Mouse (Mus musculus): ENCODE measurements around the gene Raver2. TPM values are rescaled to one million over a fixed set of nuclear protein-coding genes. Genes with fewer than 3 reads are reported as not detected.
A peak's percentile ranks its signal among the peaks of the same experiment; 100 is the strongest.
"Not testable (repeated sequence)": the region's sequence is repeated elsewhere in the genome, so short reads cannot be mapped to it uniquely, and the experiment has no call there.

The Raver2 gene
- total RNA-seq, 1 experiment from 2014 or later, result 0.86 TPM

DNA sequence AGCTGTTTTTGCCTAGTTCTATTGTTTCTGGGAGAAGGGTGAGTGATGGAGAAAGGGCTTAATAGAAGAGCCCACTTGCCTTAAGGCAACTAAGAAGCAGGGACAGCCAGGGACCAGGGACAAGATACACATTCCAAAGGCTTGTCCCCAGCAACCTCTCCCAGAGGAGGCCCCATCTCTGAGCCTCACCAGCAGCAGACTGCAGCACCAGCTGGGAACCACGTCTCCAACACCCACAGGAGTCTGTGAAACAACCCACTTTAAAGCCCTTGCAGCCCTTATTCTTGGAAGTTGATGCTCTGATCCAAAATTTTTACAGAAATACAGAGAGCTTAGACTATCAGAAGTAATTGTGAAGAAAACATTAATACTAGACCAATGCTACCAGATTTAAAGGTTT is 18.9 kb downstream of the Raver2 start:
- no peak for ATAC-seq (replicated peaks; ENCODE audit: insufficient number of reproducible peaks, low FRiP score, low TSS enrichment, poor library complexity, severe bottlenecking)

DNA sequence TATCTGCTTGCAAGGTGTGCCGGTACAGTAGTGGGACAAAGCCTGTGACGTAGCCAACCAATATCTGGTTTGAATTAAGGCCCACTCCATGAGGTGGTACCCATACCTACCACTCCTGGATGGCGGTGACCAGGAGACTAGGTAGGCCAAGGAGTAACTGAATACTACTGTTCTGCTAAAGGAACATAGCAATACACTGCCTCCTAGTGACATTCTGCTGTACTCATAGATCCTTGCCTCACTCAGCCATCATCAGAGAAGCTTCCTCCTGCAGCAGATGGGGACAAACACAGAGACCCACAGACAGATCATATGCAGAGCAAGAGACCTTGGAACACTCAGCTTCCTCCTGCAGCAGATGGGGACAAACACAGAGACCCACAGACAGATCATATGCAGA is 21.8 kb downstream of the Raver2 start:
- ATAC-seq (replicated peaks; ENCODE audit: insufficient number of reproducible peaks, low FRiP score, low TSS enrichment, poor library complexity, severe bottlenecking), result not testable (repeated sequence)

DNA sequence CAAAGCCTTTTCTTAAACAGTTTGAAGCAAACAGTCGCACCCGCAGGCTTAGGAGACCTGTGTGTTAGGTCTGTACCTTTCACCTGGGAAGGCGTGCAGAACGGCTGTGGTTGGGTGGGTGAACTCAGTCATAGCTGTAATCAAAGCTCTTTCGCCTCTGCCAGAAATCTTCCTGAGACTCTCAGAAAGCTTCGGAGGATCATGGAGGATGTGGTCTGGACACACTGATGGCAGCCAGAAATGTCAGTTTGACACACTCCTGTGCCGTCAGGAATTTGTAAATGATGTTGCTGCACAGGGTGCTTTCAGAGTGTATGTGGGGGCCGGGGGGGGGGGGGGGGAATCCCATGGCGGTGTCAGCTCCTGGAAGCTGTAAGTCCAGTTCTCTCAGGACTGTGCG is 24.5 kb downstream of the Raver2 start:
- no peak for ATAC-seq (replicated peaks; ENCODE audit: insufficient number of reproducible peaks, low FRiP score, low TSS enrichment, poor library complexity, severe bottlenecking)

DNA sequence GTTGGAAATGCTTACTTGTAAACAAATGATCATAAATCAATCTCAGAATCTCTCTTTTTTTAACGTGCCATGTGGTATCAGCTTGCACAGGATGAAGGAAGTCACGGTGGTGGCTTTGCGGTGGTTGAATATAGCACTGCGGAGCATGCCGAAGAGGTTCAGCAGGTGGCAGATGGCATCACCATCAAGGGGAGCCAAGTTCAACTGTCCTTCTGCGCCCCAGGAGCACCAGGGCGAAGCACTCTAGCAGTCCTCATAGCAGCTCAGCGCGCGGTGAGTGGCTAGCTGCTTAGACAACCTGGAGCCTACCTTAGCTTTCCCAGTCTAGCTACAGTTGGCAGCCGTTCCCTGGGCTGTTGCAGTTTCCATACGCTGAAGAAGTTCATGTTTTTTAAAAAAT is 38.3 kb downstream of the Raver2 start:
- ATAC-seq (replicated peaks; ENCODE audit: insufficient number of reproducible peaks, low FRiP score, low TSS enrichment, poor library complexity, severe bottlenecking), result no peak

DNA sequence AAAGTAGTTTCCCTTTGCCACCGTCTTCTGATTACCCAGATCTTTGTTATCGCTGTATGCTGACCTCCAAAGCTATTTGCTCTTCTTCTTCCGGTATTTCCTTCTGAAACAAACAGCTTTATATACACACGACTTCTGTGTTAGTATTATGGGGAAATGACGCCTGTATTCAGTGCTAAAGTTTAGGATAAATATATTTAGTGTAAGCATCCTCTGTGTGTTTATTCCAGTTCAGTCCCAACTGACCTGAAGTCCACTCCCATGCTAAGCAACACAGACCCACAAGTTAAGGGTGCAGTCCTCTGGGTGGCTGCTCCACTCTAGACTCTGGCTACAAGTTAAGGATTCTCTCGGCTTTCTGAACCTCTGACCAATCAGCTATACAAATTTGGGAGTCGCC is 52.2 kb downstream of the Raver2 start:
- no peak for ATAC-seq (replicated peaks; ENCODE audit: insufficient number of reproducible peaks, low FRiP score, low TSS enrichment, poor library complexity, severe bottlenecking)

DNA sequence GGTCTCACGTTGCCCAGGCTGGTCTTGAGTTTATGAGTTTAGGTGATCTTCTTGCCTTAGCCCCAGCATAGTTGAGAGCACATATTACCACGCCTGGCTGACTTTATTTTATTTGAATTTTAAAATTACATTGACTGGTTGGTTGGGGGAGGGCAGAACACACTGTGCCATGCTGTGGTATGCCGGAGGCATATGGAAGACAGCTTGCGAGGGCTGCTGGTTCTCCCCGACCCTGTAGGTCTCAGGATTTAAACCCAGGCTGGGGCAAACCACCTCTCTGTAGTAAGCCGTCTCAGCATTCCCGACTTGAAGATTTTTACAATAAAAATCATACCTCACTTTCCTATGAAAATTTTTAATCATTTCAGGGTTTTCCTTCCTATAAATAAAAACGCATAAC is 66.2 kb downstream of the Raver2 start:
- ATAC-seq (replicated peaks; ENCODE audit: insufficient number of reproducible peaks, low FRiP score, low TSS enrichment, poor library complexity, severe bottlenecking), result no peak

DNA sequence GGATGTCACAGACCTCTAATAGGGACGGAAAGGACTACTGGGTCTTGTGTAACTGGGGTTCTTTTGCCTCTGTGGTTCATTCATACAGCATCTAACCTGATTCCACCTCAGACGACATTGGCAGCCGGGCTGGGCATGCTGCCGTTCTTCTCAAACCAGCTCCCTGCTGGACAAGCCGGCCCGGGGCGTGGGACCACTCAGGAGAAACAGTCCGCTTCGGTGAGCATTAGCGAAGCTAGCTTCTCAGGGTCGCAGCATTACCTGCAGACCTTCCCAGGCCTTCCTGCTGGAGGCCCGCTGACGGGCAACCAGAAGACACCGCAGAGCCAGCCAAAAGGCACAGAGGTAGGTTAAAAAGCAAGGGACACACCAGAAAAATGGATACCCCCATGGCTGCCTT is 67.1 kb downstream of the Raver2 start:
- no peak for ATAC-seq (replicated peaks; ENCODE audit: insufficient number of reproducible peaks, low FRiP score, low TSS enrichment, poor library complexity, severe bottlenecking)

DNA sequence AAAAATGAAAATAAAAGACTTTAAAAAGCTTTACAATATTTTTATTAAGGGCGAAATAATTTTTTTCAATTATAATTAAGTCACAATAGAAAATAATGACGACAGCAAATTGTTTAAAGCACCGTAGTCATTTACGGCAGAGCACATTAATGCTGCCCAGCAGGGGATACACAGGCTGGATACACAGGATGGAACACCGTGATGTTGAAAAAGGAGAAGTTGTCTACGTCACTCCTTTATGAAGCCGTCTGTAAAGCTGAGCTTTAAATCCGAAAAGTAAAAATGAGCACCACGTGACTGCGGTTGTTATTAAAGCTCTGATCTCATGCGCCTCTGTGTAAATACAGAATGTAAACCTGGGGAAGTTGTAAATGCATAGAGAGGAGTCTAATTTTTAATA is 69.2 kb downstream of the Raver2 start:
- ATAC-seq (replicated peaks; ENCODE audit: insufficient number of reproducible peaks, low FRiP score, low TSS enrichment, poor library complexity, severe bottlenecking), result no peak

DNA sequence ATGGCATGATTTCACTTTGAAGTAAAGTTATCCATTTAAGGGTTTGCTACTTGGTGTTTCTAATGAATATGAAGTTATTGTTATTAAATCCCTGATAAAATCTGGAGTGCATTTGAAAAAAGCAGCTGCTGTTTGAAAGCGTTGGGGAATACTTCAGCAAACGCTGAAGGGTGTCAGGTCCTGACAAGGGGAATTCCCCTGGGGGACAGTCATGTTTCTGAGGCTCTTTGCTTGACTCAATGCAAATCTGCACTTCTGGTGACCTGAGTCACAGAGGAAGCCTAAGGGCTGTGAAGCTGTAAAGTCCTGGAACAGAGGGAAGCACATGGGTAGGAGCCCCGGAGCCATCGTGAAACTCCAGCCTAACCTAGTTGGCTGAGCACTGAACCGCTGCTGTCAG is 73.0 kb downstream of the Raver2 start:
- no peak for ATAC-seq (replicated peaks; ENCODE audit: insufficient number of reproducible peaks, low FRiP score, low TSS enrichment, poor library complexity, severe bottlenecking)

DNA sequence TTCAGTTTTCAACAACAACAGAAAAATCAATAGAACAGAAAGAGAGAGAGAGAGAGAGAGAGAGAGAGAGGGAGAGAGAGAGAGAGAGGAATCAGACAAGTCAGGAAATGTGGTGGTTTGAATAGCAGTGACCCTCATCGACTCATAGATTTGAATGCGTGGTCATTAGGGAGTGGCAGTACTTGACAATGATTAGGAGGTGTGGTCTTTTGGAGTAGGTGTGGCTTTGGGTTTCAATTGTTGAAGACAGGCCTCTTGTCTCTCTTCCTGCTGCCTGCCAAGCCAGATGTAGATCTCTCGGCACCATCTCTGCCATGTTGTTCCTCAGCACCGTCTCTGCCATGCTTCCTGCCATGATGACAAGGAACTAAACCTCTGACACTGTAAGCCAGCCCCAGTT is 75.1 kb downstream of the Raver2 start:
- ATAC-seq (replicated peaks; ENCODE audit: insufficient number of reproducible peaks, low FRiP score, low TSS enrichment, poor library complexity, severe bottlenecking), result no peak

DNA sequence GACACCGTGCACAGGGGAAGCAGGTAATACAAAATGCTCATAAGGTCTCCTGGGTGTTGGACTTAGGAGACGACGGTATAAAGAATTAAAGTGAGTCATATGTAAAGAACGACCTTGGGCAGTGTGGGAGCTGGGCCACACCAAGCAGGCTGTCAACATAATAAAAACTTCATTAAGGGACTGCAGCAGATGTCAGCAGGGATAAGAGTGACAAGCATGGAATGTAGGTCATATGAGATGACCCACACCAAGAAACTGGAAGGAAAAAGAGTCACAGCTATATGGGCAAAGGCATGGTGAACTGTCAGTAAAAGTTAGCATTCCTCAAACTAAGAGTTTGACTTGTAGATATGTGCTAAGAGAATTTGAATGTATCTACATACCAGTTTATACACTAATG is 75.6 kb downstream of the Raver2 start:
- no peak for ATAC-seq (replicated peaks; ENCODE audit: insufficient number of reproducible peaks, low FRiP score, low TSS enrichment, poor library complexity, severe bottlenecking)

DNA sequence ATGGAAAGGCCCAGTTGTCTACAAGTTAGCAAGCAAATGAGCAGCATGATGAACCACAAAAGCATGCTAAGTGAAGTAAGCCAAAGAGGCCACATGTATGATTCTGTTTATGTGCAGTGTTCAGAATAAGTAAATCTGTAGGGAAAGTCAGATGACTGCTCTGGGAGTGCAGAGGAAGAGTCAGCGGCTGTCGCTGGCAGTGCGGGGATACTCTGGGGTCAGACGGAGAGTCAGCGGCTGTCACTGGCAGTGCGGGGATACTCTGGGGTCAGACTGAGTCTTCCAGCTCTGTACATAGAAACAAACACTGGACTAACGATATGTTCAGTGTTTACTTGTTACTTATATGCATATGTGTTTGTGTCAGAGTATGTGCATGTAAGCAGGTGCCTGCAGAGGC is 76.0 kb downstream of the Raver2 start:
- ATAC-seq (replicated peaks; ENCODE audit: insufficient number of reproducible peaks, low FRiP score, low TSS enrichment, poor library complexity, severe bottlenecking), result no peak

DNA sequence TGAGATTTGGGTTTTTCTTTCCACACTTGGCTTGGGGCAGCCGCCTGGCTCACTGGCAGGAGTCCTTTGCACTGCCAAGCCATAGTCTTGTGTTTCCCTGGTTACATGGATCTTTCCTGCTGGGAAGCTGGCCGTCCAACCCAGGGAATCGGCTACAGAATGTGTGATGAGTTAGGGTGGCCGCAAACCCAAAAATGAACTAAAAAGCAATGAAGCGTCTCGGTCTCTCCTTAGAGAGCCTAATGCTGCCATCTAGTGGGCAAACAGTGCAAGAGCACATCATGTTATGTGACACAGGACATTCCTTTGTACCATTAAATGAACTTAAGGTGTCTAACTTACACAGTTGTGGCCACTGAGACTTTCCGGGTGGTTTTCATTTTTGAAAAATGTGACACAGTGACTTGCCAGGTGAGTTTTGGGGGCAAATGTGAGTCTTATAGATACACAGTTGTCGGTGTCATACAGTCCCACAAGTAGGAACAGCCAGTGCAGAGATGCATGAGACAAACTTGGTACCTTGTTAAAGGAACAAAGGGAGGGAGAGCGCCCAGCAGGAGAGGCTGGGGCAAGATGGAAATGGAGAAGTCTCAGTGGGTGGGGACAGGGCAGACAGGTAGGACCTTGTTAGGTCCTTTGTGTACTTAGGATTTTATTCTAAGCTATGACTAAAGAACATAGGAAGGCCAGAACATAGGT is 77.4 kb downstream of the Raver2 start:
- peak; percentile 44 for ATAC-seq (replicated peaks; ENCODE audit: insufficient number of reproducible peaks, low FRiP score, low TSS enrichment, poor library complexity, severe bottlenecking)

DNA sequence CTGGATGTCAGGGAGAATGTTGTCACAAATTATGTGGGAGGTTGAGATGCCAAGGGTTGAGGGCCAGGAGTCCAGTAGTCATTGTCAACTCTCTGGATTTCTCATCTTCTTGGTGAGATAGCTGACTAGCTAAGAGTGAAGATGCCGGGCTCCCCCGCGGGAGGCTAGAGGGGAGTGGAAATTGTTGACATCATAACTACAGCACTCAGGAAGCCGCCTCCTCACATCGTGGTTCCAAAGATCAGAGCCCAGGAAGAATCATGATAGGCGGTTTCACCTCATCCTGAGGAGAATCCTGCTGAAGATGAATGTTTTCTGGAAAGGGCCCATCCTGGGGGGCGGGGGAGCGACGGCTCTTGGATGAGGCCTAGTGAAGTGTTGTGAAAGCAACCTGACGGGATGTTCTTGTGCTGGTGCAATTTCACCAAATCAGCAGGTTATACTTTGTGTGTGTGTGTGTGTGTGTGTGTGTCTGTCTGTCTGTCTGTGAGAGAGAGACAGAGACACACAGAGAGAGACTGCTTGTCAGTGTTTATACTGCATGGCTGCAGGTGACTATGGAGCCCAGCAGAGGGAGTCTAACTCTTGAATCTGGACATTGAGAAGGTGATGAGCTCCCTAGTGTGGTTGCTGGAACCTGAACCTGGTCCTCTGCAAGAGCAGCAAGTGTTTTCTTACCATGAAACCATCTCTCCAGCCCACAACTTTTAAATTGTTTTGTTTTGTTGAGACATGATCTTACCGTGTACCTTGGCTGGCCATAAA is 78.3 kb downstream of the Raver2 start:
- no peak for ATAC-seq (replicated peaks; ENCODE audit: insufficient number of reproducible peaks, low FRiP score, low TSS enrichment, poor library complexity, severe bottlenecking)

DNA sequence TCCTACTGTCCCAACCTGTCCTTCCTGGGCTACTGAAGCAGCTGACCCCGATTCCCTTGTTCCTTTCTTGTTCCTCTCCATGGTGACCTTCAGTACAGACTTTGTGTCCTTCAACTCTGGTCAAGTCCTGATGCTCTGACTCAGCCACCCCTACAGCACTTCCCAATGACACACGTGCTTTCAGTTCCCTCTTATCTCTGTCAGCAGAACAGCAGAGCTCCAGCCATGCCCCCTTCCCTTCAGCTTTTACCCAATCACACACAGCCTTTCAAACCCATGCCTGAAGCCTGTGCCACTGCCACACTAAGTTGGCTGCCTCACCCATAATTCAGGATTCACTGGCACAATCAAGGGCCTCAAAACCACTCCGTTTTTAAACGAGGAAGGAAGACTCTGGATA is 86.8 kb downstream of the Raver2 start:
- ATAC-seq (replicated peaks; ENCODE audit: insufficient number of reproducible peaks, low FRiP score, low TSS enrichment, poor library complexity, severe bottlenecking), result peak; percentile 65; the same call in 1 of the 2 replicates

DNA sequence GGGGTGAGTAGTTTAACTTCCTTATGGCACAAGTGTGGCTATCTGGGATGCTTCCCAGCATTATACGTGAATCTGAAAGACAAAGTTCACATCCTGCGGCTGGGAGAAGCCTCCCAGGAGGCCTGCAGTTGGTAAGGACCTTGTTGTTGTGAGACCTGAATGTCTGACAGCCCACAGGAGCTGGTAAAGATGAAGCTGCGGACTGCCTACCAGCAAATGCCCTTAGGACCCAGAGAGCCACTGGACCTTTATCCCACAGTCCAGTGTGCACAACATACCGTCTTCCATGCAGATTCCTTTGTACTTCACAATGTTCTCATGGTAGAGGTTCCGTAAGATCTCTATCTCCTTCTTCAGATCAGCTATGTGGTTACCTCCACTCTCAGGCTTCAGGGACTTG is 88.7 kb downstream of the Raver2 start:
- ATAC-seq (replicated peaks; ENCODE audit: insufficient number of reproducible peaks, low FRiP score, low TSS enrichment, poor library complexity, severe bottlenecking), result no peak

DNA sequence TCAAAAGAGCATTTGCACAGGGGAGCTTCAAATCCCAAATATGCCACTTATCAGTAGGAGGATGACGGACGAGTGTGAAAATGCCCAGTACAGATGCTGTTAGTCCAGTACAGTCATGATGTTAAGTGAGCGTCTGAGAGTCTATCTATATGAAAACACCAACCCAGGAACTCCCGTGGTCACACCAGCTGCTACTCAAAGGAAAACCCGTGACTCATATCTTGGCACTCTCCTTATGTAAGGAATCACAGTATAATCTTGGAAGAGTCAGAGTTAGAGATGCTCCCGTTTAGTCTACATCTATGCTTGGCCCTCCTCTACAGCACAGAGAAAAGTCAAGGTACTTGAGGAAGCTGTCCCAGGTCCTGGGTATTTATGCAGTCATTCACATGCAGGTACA is 89.5 kb downstream of the Raver2 start:
- no peak for ATAC-seq (replicated peaks; ENCODE audit: insufficient number of reproducible peaks, low FRiP score, low TSS enrichment, poor library complexity, severe bottlenecking)

DNA sequence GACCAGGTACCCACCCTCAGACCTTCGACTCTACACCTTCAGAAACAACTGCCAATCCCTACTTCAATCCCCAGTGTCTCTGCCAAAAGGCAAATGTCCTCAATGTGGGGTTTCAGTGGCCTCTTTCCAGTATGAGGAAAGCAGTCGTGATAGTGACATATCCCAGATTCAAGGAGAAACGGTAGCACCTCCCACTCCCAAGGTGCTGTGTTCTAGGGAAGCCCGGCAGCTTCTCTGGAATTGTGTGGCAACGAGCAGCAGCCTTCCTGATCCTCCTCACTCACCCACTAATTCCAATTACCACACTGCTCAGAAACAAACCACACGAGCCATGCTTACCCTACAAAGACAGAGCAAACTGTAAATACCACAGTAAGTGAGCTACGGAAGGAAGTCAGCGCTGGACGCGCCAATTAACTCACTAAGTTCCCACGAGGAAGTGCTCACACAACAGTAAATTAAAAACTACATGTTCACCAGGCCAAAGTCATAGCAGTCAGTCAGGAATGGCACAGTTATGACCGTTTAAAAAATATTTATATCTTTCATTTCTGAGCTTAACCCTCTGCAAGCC is 90.5 kb downstream of the Raver2 start:
- ATAC-seq (replicated peaks; ENCODE audit: insufficient number of reproducible peaks, low FRiP score, low TSS enrichment, poor library complexity, severe bottlenecking), result no peak

DNA sequence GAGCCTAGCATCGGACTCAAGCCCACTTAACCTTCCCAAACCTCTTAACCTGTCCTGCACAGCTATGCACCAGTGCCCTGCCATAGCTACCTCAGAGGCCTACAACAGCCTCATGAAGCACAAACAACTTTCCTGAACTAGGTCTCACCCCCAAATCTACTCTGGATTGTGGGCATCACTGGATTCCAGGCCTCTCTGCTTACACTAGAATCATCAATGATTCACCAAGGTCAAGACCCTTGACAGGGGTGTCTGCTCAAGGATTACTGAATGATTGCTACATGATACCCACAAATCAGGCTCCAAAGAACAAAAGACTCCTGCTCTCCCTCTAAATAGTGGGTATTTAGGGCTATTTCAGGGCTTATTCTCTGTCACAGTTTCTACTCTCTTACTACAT is 92.0 kb downstream of the Raver2 start:
- ATAC-seq (replicated peaks; ENCODE audit: insufficient number of reproducible peaks, low FRiP score, low TSS enrichment, poor library complexity, severe bottlenecking), result no peak

DNA sequence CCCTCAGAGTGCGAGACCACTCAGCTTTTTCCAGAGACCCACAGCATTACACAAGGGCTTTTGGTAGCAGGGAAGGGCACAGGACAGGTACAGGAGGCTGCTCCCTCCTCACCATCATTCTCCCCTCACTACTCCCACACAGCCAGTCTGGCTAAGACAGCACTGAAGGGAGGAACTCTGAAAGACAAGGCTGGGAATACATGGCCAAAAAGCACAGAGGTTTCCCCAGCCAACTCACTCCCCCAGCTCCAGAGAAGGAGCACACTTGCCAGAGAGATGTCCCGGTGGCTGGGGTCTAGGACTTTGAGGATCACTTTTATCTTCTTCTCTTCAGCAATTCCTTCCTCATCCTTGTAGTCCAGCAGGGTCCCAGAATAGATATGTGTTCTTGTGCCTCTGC is 95.4 kb downstream of the Raver2 start:
- no peak for ATAC-seq (replicated peaks; ENCODE audit: insufficient number of reproducible peaks, low FRiP score, low TSS enrichment, poor library complexity, severe bottlenecking)

Data from monocyte, adult 5-6 weeks (primary cell).